Mouse (Mus musculus): ENCODE results near the gene Cdh13. TPM values are rescaled to one million over a fixed set of nuclear protein-coding genes. Genes with fewer than 3 reads are reported as not detected.

The Cdh13 gene
- polyA plus RNA-seq, 1 experiment from 2014 or later = 101 TPM

DNA sequence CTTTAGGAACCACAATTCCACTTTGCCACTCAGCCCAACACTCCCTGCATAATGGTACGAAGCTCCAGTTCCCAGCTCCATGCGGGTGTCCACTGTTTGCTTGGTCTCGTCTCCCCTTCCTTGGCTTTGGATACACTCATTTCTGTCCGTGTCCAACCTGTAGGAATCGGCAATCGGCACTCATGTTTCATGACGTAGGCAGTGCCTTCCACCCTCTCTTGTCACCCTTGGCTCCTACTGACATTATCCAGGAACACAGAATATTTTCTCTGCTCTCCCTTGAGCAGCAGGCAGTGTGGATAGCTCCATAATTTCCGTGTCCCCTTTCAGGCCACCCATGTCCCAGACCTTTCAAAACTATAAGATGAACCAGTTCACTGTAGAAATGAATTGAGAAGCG, 97.2 kb downstream of the Cdh13 start:
- peaks cover 19% of the 10 kb centered on the region for H3K4me1 ChIP-seq (ENCODE audit: control insufficient read depth, insufficient read depth, low read length)
- no peaks in the 10 kb centered on the region for H3K27me3 ChIP-seq (replicated peaks; ENCODE audit: control insufficient read depth, insufficient read depth, low read length)
- no peak overlapping the region for H3K4me2 ChIP-seq (ENCODE audit: low read length)
- H3K4me3 ChIP-seq (ENCODE audit: low read depth, low read length) = no peak overlapping the region
- no peaks in the 10 kb centered on the region for H3K36me3 ChIP-seq (ENCODE audit: control insufficient read depth, insufficient read depth, low read length)
- no peak for DNase-seq (ENCODE audit: low spot score)
- H3K9ac ChIP-seq (ENCODE audit: low read length) = no peak overlapping the region
- 0 out of 2 replicates have a peak, but pooled peaks have one; percentile 25 for ATAC-seq
- no peak overlapping the region for H3K27ac ChIP-seq (ENCODE audit: low read depth, low read length)
- H3K9me3 ChIP-seq (replicated peaks; ENCODE audit: control insufficient read depth, low read length) = no peaks in the 10 kb centered on the region
- WGBS = 53% methylated on average over 9 of the region's 9 CpGs

DNA sequence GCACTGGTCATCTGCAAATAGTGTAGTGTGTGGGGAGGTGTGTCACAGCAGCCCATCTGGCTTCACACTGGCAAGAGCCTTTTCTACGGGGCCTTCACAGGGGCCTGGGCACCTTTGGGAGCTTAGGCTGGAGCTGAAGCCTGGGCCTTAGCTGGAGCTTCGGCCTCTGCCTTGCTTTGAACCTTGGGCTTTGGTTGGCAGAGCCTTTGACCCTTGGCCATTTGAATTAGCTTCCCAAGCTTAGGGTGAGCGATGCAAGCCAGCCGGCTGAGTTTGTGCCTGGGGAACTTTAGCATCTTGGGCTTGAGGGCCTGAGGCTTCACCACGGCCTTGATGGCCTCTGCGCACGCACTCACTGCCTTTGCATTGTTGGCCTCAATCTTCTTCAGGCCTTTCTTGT, 98.1 kb downstream of the Cdh13 start:
- 96% methylated on average over 7 of the region's 7 CpGs for WGBS
- H3K36me3 ChIP-seq (ENCODE audit: control insufficient read depth, insufficient read depth, low read length) = no peaks in the 10 kb centered on the region
- H3K27me3 ChIP-seq (replicated peaks; ENCODE audit: control insufficient read depth, insufficient read depth, low read length) = no peaks in the 10 kb centered on the region
- no peak for DNase-seq (ENCODE audit: low spot score)
- H3K27ac ChIP-seq (ENCODE audit: low read depth, low read length) = no peak overlapping the region
- H3K4me3 ChIP-seq (ENCODE audit: low read depth, low read length) = no peak overlapping the region
- no peak overlapping the region for H3K9ac ChIP-seq (ENCODE audit: low read length)
- ATAC-seq = no peak
- no peaks in the 10 kb centered on the region for H3K9me3 ChIP-seq (replicated peaks; ENCODE audit: control insufficient read depth, low read length)
- peaks cover 19% of the 10 kb centered on the region for H3K4me1 ChIP-seq (ENCODE audit: control insufficient read depth, insufficient read depth, low read length)
- H3K4me2 ChIP-seq (ENCODE audit: low read length) = no peak overlapping the region

DNA sequence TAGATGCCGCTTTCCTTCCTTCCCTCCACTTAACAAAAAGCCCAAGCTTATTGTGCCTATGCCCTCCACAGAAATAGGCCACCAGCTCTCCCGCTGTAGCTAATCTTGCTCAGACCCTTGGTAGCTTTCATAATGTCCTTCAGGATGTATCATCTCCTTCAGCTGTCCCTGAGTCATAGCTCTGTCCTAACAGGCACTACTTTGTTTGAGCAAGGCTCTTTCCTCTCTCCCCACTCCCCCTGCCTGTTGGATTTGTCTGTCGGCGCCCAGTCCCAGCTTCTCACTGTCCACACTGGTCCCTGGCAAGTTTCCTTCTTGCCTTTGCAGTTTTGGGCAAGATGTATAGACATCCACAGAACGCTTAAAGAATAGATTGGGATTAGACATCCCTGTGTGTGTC, 100.8 kb downstream of the Cdh13 start:
- Histone ChIP-seq H3K4me3 (ENCODE audit: low read depth, low read length) (no peak overlapping the region), H3K27me3 (replicated peaks; ENCODE audit: control insufficient read depth, insufficient read depth, low read length) (no peaks in the 10 kb centered on the region), H3K27ac (ENCODE audit: low read depth, low read length) (no peak overlapping the region), H3K4me2 (ENCODE audit: low read length) (no peak overlapping the region), H3K9me3 (replicated peaks; ENCODE audit: control insufficient read depth, low read length) (no peaks in the 10 kb centered on the region), H3K36me3 (ENCODE audit: control insufficient read depth, insufficient read depth, low read length) (no peaks in the 10 kb centered on the region), H3K9ac (ENCODE audit: low read length) (no peak overlapping the region), H3K4me1 (ENCODE audit: control insufficient read depth, insufficient read depth, low read length) (peaks cover 16% of the 10 kb centered on the region)
- ATAC-seq (no peak), DNase-seq (ENCODE audit: low spot score) (no peak)
- WGBS = 94% methylated on average over 5 of the region's 5 CpGs

DNA sequence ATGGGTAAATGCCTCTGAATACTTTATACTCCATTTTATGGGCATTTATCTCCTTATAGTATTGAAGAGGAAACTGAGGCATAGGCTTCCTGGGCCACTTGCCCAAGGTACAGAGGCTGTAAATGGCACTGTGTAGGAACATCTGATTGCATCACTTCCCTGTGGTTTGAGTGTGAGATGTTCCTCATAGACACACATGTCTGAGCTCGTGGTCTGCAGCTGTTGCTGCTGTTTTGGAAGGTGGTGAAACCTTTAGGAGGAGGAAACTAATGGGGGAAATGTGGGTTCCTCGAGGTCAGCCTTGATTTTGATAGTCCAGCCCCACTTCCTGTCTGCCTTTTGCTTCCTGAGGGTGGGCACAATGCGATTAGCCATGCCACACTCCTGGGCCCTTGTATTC, 105.9 kb downstream of the Cdh13 start:
- Histone ChIP-seq H3K4me1 (ENCODE audit: control insufficient read depth, insufficient read depth, low read length) (no peaks in the 10 kb centered on the region), H3K9me3 (replicated peaks; ENCODE audit: control insufficient read depth, low read length) (no peaks in the 10 kb centered on the region), H3K4me3 (ENCODE audit: low read depth, low read length) (no peak overlapping the region), H3K9ac (ENCODE audit: low read length) (no peak overlapping the region), H3K4me2 (ENCODE audit: low read length) (no peak overlapping the region), H3K27ac (ENCODE audit: low read depth, low read length) (no peak overlapping the region), H3K36me3 (ENCODE audit: control insufficient read depth, insufficient read depth, low read length) (no peaks in the 10 kb centered on the region), H3K27me3 (replicated peaks; ENCODE audit: control insufficient read depth, insufficient read depth, low read length) (no peaks in the 10 kb centered on the region)
- 77% methylated on average over 3 of the region's 3 CpGs for WGBS
- ATAC-seq (no peak), DNase-seq (ENCODE audit: low spot score) (no peak)

DNA sequence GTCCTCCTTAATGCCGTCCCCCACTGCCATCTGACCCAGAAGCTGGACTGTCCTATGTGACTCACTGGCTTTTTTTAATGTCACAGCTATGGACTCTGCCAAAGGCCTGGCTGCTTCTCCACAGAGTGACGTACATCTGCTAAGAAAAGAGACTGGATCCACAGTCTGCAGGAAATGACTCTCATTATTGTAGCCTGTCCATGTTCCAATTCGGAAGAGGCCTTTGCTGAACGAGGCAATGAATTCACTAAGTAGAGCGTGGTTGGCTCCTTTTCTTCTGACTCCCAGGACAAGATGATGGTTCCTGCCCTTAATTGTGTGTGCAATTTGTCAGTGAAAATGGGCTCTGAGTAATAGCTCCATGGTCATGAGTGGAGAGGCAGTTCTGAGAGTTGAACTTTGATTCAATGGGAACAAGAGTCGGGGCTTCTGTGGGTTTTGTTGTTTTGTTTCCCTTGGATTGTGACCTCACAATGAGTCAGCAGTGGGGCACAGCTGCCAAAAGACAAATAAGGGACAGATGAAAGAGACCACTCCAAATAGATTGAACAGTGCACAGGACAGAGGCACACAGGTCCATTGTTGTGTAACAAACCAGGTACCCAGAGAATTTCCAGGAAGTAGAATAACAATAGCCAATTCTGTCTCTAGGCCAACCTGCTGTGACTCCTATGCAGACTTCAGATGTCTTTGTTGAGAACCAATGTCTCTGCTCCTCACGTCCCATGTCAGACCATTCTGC, 110.5 kb downstream of the Cdh13 start:
- DNase-seq (ENCODE audit: low spot score) = no peak
- H3K9ac ChIP-seq (ENCODE audit: low read length) = no peak overlapping the region

DNA sequence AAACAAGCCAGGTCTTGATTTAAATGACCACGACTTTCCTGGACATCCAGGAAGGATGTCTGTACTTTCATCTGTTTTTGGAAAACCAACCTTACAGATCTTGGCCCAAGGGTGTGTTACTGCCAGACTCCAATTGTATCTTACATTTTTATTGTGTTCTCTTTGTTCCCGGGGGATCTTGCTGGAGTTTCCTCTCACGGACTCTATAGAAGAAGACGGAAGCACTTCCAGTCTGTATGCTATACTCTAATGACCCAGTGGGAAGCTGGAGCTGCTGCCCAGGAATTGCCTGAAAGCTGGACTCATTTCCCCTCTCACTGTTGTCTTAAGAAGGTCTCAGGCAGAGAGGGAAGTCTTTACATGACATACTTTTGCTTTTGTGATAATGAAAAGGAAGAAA, 111.6 kb downstream of the Cdh13 start:
- ATAC-seq = no peak
- H3K36me3 ChIP-seq (ENCODE audit: control insufficient read depth, insufficient read depth, low read length) = no peaks in the 10 kb centered on the region
- no peak overlapping the region for H3K4me2 ChIP-seq (ENCODE audit: low read length)
- DNase-seq (ENCODE audit: low spot score) = no peak
- WGBS = 79% methylated on average over 4 of the region's 4 CpGs
- H3K4me1 ChIP-seq (ENCODE audit: control insufficient read depth, insufficient read depth, low read length) = no peaks in the 10 kb centered on the region
- no peak overlapping the region for H3K9ac ChIP-seq (ENCODE audit: low read length)
- H3K27me3 ChIP-seq (replicated peaks; ENCODE audit: control insufficient read depth, insufficient read depth, low read length) = no peaks in the 10 kb centered on the region
- H3K4me3 ChIP-seq (ENCODE audit: low read depth, low read length) = no peak overlapping the region
- H3K27ac ChIP-seq (ENCODE audit: low read depth, low read length) = no peak overlapping the region
- no peaks in the 10 kb centered on the region for H3K9me3 ChIP-seq (replicated peaks; ENCODE audit: control insufficient read depth, low read length)

More for the DNA sequence above, 110.5 kb downstream of the Cdh13 start:
- no peak overlapping the region for H3K4me3 ChIP-seq (ENCODE audit: low read depth, low read length)
- H3K4me2 ChIP-seq (ENCODE audit: low read length) = no peak overlapping the region
- WGBS = 69% methylated on average over 7 of the region's 7 CpGs
- ATAC-seq = no peak
- no peaks in the 10 kb centered on the region for H3K4me1 ChIP-seq (ENCODE audit: control insufficient read depth, insufficient read depth, low read length)
- H3K36me3 ChIP-seq (ENCODE audit: control insufficient read depth, insufficient read depth, low read length) = no peaks in the 10 kb centered on the region
- 0 out of 2 replicates have a peak overlapping the region, but pooled peaks have one; percentile 5 for H3K27ac ChIP-seq (ENCODE audit: low read depth, low read length)
- H3K9me3 ChIP-seq (replicated peaks; ENCODE audit: control insufficient read depth, low read length) = no peaks in the 10 kb centered on the region
- H3K27me3 ChIP-seq (replicated peaks; ENCODE audit: control insufficient read depth, insufficient read depth, low read length) = no peaks in the 10 kb centered on the region

DNA sequence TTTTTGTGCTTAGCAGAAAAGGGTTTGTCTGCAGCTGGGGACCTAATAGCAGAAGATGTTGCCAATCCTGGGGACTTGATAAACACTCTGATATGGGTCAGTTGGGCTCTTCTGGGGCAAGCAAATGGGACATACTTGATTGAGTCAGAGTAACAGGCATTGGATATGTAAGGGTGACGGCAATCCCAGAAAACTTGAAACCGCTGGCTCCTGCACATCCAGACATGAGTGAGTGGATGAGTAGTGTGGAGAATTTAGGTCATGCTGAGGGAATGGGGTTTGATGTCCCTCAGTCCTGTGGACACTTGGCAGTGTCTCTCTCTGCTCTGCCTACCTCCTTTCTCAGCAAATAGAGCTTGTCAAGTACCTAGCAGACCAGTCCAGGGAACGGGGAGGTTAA, 121.3 kb downstream of the Cdh13 start:
- ATAC-seq = no peak

DNA sequence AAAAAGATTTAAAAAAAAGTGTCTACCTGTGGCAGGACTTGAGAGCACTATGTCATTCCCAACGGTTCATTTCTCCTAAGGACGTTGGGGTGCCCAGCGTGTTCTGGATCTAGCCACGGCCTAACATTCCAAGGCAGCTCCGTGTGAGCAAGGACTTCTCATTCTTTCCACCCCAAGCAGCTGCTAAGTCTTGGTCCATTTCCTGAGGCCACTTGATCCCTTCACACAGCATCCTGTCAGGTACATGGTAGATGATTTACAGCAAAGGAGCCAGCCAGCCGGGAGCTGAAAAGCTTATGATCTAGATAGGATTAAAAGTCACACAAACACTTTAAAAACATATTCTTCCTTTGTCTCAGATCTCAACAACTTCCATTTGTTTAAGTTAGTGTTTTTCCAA, 123.8 kb downstream of the Cdh13 start:
- no peak for DNase-seq (ENCODE audit: low spot score)
- Histone ChIP-seq H3K27ac (ENCODE audit: low read depth, low read length) (no peak overlapping the region), H3K9me3 (replicated peaks; ENCODE audit: control insufficient read depth, low read length) (no peaks in the 10 kb centered on the region), H3K36me3 (ENCODE audit: control insufficient read depth, insufficient read depth, low read length) (no peaks in the 10 kb centered on the region), H3K4me1 (ENCODE audit: control insufficient read depth, insufficient read depth, low read length) (no peaks in the 10 kb centered on the region), H3K4me3 (ENCODE audit: low read depth, low read length) (no peak overlapping the region), H3K9ac (ENCODE audit: low read length) (no peak overlapping the region), H3K27me3 (replicated peaks; ENCODE audit: control insufficient read depth, insufficient read depth, low read length) (no peaks in the 10 kb centered on the region), H3K4me2 (ENCODE audit: low read length) (no peak overlapping the region)
- 88% methylated on average over 6 of the region's 6 CpGs for WGBS
- no peak for ATAC-seq

More for the DNA sequence above, 121.3 kb downstream of the Cdh13 start:
- Histone ChIP-seq H3K4me2 (ENCODE audit: low read length) (no peak overlapping the region), H3K9ac (ENCODE audit: low read length) (no peak overlapping the region), H3K27ac (ENCODE audit: low read depth, low read length) (no peak overlapping the region), H3K36me3 (ENCODE audit: control insufficient read depth, insufficient read depth, low read length) (no peaks in the 10 kb centered on the region), H3K27me3 (replicated peaks; ENCODE audit: control insufficient read depth, insufficient read depth, low read length) (no peaks in the 10 kb centered on the region), H3K4me1 (ENCODE audit: control insufficient read depth, insufficient read depth, low read length) (no peaks in the 10 kb centered on the region), H3K9me3 (replicated peaks; ENCODE audit: control insufficient read depth, low read length) (no peaks in the 10 kb centered on the region), H3K4me3 (ENCODE audit: low read depth, low read length) (no peak overlapping the region)
- WGBS = 93% methylated on average over 3 of the region's 3 CpGs
- no peak for DNase-seq (ENCODE audit: low spot score)

DNA sequence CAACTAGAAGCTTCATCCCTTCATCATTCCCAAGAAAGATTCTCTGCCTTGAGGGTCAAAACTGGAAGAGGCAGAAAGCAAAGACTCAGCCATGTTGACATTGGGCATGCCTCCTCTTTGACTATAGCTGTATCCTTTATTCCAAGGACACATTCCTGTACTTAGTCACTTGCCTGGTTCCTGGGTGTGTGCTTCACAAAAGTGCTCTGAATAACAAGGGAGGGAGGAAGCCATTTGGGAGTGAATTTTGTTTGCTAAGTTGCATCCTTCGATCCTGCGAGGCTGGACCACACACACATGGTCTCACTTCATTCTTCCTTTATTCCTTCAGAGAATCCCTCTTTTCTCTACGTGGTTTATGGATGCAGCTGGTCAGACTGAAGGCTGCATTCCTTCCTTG, 125.9 kb downstream of the Cdh13 start:
- H3K4me2 ChIP-seq (ENCODE audit: low read length) = no peak overlapping the region
- DNase-seq (ENCODE audit: low spot score) (no peak), ATAC-seq (no peak)
- no peaks in the 10 kb centered on the region for H3K36me3 ChIP-seq (ENCODE audit: control insufficient read depth, insufficient read depth, low read length)
- H3K4me1 ChIP-seq (ENCODE audit: control insufficient read depth, insufficient read depth, low read length) = no peaks in the 10 kb centered on the region
- no peak overlapping the region for H3K4me3 ChIP-seq (ENCODE audit: low read depth, low read length)
- no peak overlapping the region for H3K27ac ChIP-seq (ENCODE audit: low read depth, low read length)
- no peaks in the 10 kb centered on the region for H3K9me3 ChIP-seq (replicated peaks; ENCODE audit: control insufficient read depth, low read length)
- WGBS = 72% methylated on average over 3 of the region's 3 CpGs
- H3K27me3 ChIP-seq (replicated peaks; ENCODE audit: control insufficient read depth, insufficient read depth, low read length) = no peaks in the 10 kb centered on the region
- H3K9ac ChIP-seq (ENCODE audit: low read length) = no peak overlapping the region

Measured in forebrain, embryonic 14.5 days (tissue).